Mouse (Mus musculus): ENCODE data around the gene Adgrg5.

DNA sequence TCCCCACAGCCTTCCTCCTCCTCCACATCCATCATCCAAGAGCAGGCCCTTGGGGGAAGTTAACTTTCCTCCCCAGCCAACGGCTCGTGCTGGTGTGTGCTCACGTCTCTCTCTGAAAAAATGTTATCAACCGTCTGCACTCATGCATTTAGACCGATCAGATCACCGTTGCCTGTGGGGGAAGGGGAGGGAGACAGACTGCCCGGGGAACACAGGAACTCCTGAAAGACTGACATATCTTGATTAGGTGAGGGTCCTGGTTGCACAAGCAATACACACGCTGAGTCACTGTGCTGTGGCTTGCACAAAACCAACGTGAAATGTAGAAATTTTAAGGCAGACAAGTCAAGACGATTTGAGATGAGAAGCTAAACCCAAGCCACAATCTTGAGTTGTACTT lies 41.3 kb downstream of the Adgrg5 start:
- TF ChIP-seq MYOD1 (IDR thresholded peaks at IDR 0.05; ENCODE audit: control insufficient read depth in 1 of 3, insufficient read length in 2 of 3, low read depth in 2 of 3) (no peak), POLR2AphosphoS2 (IDR thresholded peaks at IDR 0.05; ENCODE audit: insufficient read length, low read depth) (no peak), CEBPB (IDR thresholded peaks at IDR 0.05; ENCODE audit: insufficient read depth, poor library complexity, severe bottlenecking) (no peak), USF1 (IDR thresholded peaks at IDR 0.05; ENCODE audit: low read depth) (no peak), POLR2A (IDR thresholded peaks at IDR 0.05; ENCODE audit: insufficient read length, low read depth) (no peak), MAX (IDR thresholded peaks at IDR 0.05; ENCODE audit: low read depth) (no peak), TCF12 (IDR thresholded peaks at IDR 0.05; ENCODE audit: insufficient read depth, poor library complexity, severe bottlenecking) (no peak), E2F4 (IDR thresholded peaks at IDR 0.05; ENCODE audit: insufficient read depth) (no peak), SRF (IDR thresholded peaks at IDR 0.05; ENCODE audit: control insufficient read depth, insufficient read length, low read depth) (no peak), TCF3 (IDR thresholded peaks at IDR 0.05; ENCODE audit: insufficient read length, low read depth) (no peak), MYOG (IDR thresholded peaks at IDR 0.05; ENCODE audit: control insufficient read depth in 1 of 3, insufficient read depth in 1 of 3, insufficient read length in 2 of 3, low read depth in 2 of 3) (no peak), REST (IDR thresholded peaks at IDR 0.05; ENCODE audit: insufficient read depth, insufficient read length) (no peak)
